Mouse (Mus musculus): ENCODE results near the gene Pmepa1.
A peak's percentile ranks its signal among the peaks of the same experiment; 100 is the strongest.

The Pmepa1 gene

GRCm38 (mm10) chr2:173253761-173254662, 22.3 kb downstream of the Pmepa1 start:
- DNase-seq (ENCODE audit: low read depth, low spot score), result no peak

DNA sequence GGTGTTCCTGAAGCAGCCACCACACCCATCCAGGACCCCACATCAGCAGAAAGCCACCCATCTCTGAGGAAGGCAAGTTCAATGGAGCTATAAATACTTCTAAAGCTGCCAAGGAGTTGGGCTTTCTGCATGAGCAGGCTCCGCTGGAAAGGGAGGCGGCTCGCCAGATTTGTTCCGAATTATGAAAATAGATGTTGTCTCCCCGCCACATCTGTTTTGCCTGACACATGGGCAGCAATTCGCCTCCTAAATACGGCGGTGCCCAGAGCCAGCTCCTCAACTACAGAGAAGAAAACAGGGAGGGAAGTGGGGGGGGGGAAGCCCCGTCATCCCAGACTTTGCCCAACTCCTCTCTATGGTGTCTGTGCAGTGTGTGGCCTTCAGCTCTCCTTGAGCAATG, 24.7 kb downstream of the Pmepa1 start:
- no peak for DNase-seq (ENCODE audit: low read depth, low spot score)

DNA sequence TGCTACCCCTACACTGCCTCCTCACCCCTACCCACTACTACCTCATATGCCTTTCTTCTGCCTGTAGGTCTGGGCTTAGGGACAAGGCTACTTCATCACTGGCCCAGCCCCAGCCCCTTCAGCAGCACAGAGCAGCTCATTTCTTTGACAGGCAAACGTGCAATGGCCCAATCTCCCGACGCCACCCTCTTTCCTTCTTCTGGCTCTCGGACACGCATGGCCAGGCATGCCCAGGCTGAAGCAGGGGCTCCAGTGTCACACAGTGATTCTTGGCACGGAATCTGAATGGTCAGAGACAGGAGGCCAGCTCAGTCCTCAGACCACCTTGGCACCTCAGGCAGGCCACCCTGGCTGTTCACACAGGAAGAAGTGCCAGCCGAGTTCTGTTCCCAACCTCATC, 25.2 kb downstream of the Pmepa1 start:
- DNase-seq (ENCODE audit: low read depth, low spot score), result no peak

DNA sequence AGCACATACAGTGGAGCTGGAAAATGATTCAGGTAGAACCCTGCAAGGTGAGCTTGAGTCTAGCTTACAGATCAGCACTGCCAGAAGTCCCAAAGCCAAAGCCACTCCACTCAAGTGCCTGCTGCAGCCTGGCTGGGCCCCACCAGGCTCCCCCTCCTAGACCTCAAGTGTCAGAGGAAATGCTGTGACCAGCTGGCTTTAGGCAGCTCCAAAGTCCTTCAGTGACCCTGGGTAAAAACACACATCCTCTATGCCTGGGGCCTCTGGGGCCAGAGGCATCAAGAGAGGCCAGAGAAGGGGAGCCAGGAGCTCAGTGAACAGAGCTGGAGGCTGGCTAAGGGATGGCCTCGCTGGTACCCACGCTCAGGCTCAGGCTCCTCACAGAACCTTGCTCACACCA, 25.9 kb downstream of the Pmepa1 start:
- DNase-seq (ENCODE audit: low read depth, low spot score), result no peak

- no peak for DNase-seq (ENCODE audit: low read depth, low spot score)
Observed at GRCm38 (mm10) chr2:173249965-173250364, 26.4 kb downstream of the Pmepa1 start.

DNA sequence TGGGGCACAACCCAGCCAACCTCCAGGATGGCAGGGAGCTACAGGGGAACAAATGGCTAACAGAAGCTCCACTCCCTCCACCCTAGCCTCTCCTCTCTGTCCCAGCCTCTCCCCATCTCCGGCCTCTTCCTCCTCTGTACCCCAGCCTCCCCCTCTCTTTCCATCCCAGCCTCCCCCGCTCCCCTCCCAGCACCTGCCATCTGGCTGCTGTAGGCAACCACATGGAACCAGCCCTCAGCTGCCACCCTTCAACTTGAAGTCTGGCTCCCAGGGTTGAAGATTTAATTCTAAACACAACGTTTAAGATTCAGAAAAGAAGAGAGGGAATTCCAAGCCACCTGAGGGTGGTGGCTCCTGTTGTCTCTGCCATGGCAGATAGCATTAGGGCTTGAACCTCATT, 26.9 kb downstream of the Pmepa1 start:
- no peak for DNase-seq (ENCODE audit: low read depth, low spot score)

GRCm38 (mm10) chr2:173248822-173249221, 27.5 kb downstream of the Pmepa1 start:
- no peak for DNase-seq (ENCODE audit: low read depth, low spot score)

DNA sequence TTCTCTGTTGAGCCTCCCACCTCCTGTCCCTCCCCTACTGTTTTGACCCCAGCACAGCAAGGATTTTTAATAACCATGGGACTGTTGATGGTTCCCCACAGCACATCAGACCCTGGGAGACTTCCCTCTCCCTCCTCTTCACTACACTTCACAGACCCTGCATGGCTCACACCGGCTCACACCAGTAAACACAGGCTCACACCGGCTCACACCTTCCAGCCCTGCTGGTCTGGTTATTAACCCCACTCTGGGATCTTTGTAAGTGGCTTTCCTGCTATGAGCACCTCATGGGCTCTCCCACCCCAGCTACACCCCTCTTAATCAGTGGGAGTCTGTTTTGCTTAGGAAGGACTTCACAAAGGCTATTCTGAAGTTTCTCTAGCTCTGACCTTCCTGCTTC, 28.4 kb downstream of the Pmepa1 start:
- DNase-seq (ENCODE audit: low read depth, low spot score), result no peak

GRCm38 (mm10) chr2:173247197-173247596, 29.1 kb downstream of the Pmepa1 start:
- DNase-seq (ENCODE audit: low read depth, low spot score), result no peak

GRCm38 (mm10) chr2:173246688-173247087, 29.6 kb downstream of the Pmepa1 start:
- no peak for DNase-seq (ENCODE audit: low read depth, low spot score)

GRCm38 (mm10) chr2:173245258-173245657, 31.1 kb downstream of the Pmepa1 start:
- DNase-seq (ENCODE audit: low read depth, low spot score), result no peak

DNA sequence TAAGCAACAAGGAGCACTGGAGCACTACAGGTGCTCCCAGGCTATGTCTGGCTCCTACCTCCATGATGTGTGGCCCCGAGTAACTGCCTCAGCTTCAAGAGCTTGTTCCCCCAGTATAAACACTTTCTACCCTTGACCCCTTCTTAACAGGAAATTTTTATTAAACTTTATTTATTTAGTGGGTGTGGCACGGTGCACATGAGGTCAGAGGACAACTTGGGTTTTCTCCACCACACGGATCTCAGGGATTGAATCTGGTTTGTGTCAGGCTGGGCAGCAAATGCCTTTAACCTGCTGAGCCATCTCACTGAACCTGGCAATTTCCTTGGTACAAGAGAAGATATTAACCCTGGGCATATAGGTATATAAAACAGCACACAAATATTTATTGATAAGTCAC, 32.2 kb downstream of the Pmepa1 start:
- DNase-seq (ENCODE audit: low read depth, low spot score), result no peak

- DNase-seq (ENCODE audit: low read depth, low spot score), result no peak
Observed at GRCm38 (mm10) chr2:173243616-173244015, 32.7 kb downstream of the Pmepa1 start.

DNA sequence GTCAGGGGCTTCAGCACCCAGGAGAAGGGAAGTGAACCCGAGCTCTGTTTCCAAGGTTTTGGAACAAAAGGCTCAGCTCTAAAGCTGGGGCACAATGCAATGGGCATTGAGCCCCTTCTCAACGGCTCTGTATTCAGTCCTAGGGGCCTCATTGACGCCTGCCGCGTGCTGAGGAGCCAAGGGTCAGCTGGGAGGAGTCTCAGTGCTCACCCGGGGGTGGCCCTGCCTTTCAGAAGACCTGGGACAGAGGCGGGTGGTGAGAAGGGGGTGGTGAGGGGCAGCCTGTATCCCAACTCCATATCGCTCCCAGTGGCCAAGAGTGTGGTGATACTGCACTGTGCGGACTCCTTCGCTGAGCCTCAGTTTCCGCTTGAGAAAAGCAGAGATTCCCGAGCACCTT, 33.5 kb downstream of the Pmepa1 start:
- no peak for DNase-seq (ENCODE audit: low read depth, low spot score)

DNA sequence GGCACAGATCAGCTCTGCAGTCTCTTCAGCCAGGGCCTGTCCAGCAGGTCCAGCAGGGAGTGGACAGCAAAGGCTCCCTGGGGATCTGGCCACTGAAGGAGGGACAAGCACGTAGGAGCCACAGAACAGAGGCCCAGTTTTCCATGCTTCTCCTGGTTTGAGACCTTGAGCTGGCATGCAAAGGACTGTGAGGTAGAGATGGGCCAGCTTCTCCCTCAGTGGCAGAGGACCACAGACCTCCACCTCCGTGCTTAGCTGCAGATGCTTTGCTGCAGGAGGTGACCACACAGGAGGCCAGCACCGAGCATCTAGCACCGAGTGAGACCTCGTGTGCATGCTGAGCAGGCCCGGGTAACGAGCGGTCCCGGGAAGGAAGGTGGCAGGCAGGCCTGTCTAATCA, 35.6 kb downstream of the Pmepa1 start:
- DNase-seq (ENCODE audit: low read depth, low spot score), result no peak

- DNase-seq (ENCODE audit: low read depth, low spot score), result peak; percentile 75
Observed at GRCm38 (mm10) chr2:173238522-173238921, 37.8 kb downstream of the Pmepa1 start.

DNA sequence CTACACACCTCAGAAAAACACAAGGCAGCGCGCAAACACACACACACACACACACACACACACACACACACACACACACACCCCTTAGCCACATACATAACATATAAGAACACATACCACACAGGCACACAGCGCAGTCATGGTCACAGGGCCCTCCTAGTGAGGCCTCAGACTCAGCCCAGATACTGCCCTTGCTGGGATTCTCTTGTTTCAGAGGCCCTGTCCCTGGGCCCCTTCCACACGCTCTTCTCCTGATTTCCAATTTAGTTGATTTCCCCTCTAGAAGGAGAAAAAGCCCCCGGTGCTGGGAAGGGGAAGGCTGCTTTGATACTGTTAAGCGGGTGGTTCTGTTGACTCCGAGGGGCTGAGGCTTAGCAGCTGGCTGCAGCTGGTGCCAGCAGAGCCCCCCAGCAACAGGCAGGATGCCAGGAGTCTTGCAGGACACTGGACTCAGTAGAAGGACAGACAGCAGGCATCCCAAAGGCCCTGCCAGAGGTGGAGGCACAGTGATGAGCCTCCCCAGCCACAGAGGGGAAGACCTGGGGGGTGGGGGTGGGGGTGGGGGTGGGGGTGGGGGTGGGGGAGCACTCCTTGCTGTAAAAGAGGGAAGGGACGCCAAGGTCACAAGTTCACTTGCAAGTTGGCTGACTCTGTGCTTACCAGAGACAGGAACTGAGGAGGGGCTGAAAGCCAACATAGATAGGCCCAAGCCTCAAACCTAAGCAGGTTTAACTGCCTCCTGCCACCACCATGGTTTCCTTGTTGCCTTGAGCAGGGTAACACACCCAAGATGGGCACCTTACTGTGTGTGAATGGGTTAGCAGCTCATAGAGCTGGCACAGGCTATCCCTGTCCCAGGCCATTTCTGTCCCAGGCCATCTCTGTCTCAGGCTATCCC, 40.6 kb downstream of the Pmepa1 start:
- no peak for DNase-seq (ENCODE audit: low read depth, low spot score)

DNA sequence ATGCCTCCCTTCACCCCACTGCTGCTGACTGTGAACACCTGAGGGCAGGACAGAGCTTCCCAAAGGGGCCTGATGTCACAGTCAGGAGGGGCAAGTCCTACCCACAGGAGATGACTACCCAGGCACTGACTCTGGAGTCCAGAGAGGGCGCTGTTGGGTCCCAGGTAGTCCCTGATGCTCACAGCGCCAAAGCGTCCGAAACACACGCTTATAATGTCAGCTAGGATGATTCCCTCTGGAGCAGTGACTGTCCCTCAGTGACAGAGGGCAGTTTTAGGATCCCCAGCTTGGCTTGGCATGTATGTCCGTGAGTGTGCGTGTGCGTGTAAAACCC, 43.6 kb downstream of the Pmepa1 start:
- peak; percentile 76 for DNase-seq (ENCODE audit: low read depth, low spot score)

GRCm38 (mm10) chr2:173232065-173232765, 44.1 kb downstream of the Pmepa1 start:
- DNase-seq (ENCODE audit: low read depth, low spot score), result no peak

DNA sequence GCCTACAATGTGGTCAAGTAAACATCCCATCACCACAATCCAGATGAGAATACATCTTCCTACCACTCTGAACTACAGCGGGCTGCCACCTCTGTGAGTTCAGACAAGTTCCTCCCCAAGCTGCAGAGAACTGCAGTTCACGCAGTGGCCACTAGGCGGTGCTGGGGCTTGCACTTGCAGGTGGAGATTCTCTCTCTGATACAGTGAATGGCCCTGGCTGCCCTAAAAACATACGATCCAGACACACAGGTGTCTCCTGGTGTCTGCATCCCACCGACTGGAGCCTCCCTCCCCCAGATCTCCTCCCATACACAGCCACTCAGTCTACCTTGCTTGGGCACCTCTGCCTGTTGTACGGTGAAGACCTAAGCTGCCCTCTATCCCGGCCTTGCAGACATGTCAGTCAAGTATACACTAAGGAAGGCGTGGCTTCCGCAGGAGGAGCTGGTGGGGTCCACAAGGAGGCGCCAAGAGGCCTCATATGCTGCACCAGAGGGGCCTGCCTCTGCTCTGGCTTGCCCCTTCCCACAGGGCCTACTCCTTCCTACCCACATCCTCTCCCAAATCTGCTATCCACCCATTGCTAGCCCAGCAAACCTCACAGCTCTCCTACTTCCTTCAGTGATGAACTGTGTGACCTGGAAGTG, 46.6 kb downstream of the Pmepa1 start:
- peak; percentile 95 for DNase-seq (ENCODE audit: low read depth, low spot score)

GRCm38 (mm10) chr2:173228567-173228966, 47.8 kb downstream of the Pmepa1 start:
- no peak for DNase-seq (ENCODE audit: low read depth, low spot score)

DNA sequence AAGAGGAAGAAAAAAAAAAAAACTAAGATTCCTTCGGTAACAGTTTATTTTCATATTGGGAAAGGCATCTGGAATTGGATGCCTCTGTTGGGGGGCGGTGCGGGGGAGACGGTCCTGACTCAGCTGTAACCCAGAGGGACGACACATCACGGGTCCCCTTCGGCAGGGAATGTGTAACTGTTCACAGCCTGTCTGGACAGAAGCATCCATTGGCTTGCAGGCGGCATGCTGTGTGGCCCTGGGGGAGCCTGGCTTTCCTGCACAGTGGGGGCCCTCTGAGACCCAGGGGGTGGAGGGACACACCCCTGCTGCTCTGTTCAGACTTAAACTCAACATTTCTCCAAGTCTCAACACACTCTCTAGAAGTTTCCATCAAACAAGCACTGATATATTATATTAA, 49.5 kb downstream of the Pmepa1 start:
- no peak for DNase-seq (ENCODE audit: low read depth, low spot score)

Measured in R1 (cell line).